Mouse (Mus musculus) hematopoietic stem cell, adult 5-6 weeks (primary cell): ENCODE measurements around the gene Pkdrej. TPM values are rescaled to one million over a fixed set of nuclear protein-coding genes. Genes with fewer than 3 reads are reported as not detected.

ENCODE experiments used
- ATAC-seq, 2 experiments: fragments of 125-278 bp in 1 of 2; replicated peaks in 1 of 2; 2 replicates each; pipeline ENCODE4 v1.8.0; 2016 to 2017; ENCODE audit warnings: inconsistent platforms in 2 of 2, mild to moderate bottlenecking in 2 of 2, moderate number of reproducible peaks in 2 of 2, low read depth in 1 of 2, moderate TSS enrichment in 1 of 2; ENCODE audit not compliant: low FRiP score in 2 of 2, poor library complexity in 2 of 2, severe bottlenecking in 2 of 2, insufficient read depth in 1 of 2, low TSS enrichment in 1 of 2
- total RNA-seq: library from RNA; stranded (forward); fragments of 172-1452, 232-1000 nt; gene quantifications from 2 replicates; pipeline ENCODE4 v1.2.3, GENCODE M21; 2017

Pkdrej gene
- total RNA-seq, 1 experiment from 2014 or later = not detected

- ATAC-seq = no peak
These were observed 8.1 kb downstream of the Pkdrej start for GRCm38 (mm10) chr15:85813428-85813827.

- ATAC-seq = peak; percentile 88 to 93
These were observed 9.8 kb downstream of the Pkdrej start, which contains the start of gene Cdpf1 for GRCm38 (mm10) chr15:85811535-85812277. Cdpf1 (minus strand) TSS chr15:85811697.

- ATAC-seq = peak; percentile 52 to 70
These were observed 10.6 kb downstream of the Pkdrej start for GRCm38 (mm10) chr15:85810806-85811521.

GRCm38 (mm10) chr15:85810462-85810805, 11.1 kb downstream of the Pkdrej start:
- ATAC-seq = no peak

GRCm38 (mm10) chr15:85809091-85809490, 12.4 kb downstream of the Pkdrej start:
- ATAC-seq = no peak

GRCm38 (mm10) chr15:85808434-85808833, 13.1 kb downstream of the Pkdrej start:
- no peak for ATAC-seq

- no peak for ATAC-seq
These were observed 13.5 kb downstream of the Pkdrej start for GRCm38 (mm10) chr15:85808031-85808430.

- ATAC-seq = no peak
These were observed 14.1 kb downstream of the Pkdrej start for GRCm38 (mm10) chr15:85807404-85807803.

- ATAC-seq = no peak
These were observed 14.6 kb downstream of the Pkdrej start for GRCm38 (mm10) chr15:85806886-85807285.

- ATAC-seq = no peak
These were observed 18.6 kb downstream of the Pkdrej start for GRCm38 (mm10) chr15:85802931-85803330.

GRCm38 (mm10) chr15:85798676-85799075, 22.9 kb downstream of the Pkdrej start:
- ATAC-seq = no peak

- ATAC-seq = no peak
These were observed 26.0 kb downstream of the Pkdrej start for GRCm38 (mm10) chr15:85795516-85795915.

GRCm38 (mm10) chr15:85792819-85793218, 28.7 kb downstream of the Pkdrej start:
- ATAC-seq = peak; percentile 46 to 76; a peak in 3 of 4 replicates

- ATAC-seq = no peak
These were observed 30.1 kb downstream of the Pkdrej start for GRCm38 (mm10) chr15:85791449-85791848.

GRCm38 (mm10) chr15:85788633-85789032, 32.9 kb downstream of the Pkdrej start:
- ATAC-seq = no peak

GRCm38 (mm10) chr15:85788051-85788450, 33.5 kb downstream of the Pkdrej start:
- ATAC-seq = no peak

- no peak for ATAC-seq
These were observed 34.1 kb downstream of the Pkdrej start for GRCm38 (mm10) chr15:85787482-85787881.

- no peak for ATAC-seq
These were observed 34.8 kb downstream of the Pkdrej start for GRCm38 (mm10) chr15:85786711-85787110.

- no peak for ATAC-seq
These were observed 37.2 kb downstream of the Pkdrej start for GRCm38 (mm10) chr15:85784341-85784740.
